Mouse (Mus musculus) C2C12 (cell line): ENCODE measurements at regions not wholly inside any gene's neighbourhood (a gene's known extent, or its start where the extent isn't known, plus 50 kb on each side); places are given as distances from the start of the nearest gene placed in this dataset.

Experiments
- H3K27me3 ChIP-seq: one replicate; pipeline ENCODE4 v1.6.1; 2011; ENCODE audit not compliant: control insufficient read depth, insufficient read depth, insufficient read length
- H3K36me3 ChIP-seq: one replicate; pipeline ENCODE4 v1.6.1; 2011; ENCODE audit not compliant: control insufficient read depth, insufficient read depth
- H3K4me3 ChIP-seq: one replicate; pipeline ENCODE4 v1.5.1; 2011; ENCODE audit warnings: mild to moderate bottlenecking, control low read depth; ENCODE audit not compliant: poor library complexity, insufficient read depth, severe bottlenecking
- H3K79me2 ChIP-seq: one replicate; pipeline ENCODE4 v1.6.1; 2011; ENCODE audit not compliant: control insufficient read depth, insufficient read depth
- H3K79me3 ChIP-seq: one replicate; pipeline ENCODE4 v1.6.1; 2011; ENCODE audit warnings: low read depth, control low read depth
- H3ac ChIP-seq: one replicate; pipeline ENCODE3; 2011; ENCODE audit warnings: low read depth; ENCODE audit not compliant: control insufficient read depth, insufficient read length
- CEBPB ChIP-seq: IDR thresholded peaks from one replicate; pipeline ENCODE4 v1.6.1; 2011; ENCODE audit warnings: low read depth, mild to moderate bottlenecking, control low read depth, moderate library complexity
- CTCF ChIP-seq: IDR thresholded peaks from one replicate; pipeline ENCODE4 v1.5.1; 2011; ENCODE audit not compliant: control insufficient read depth, insufficient read depth, insufficient read length
- FOSL1 ChIP-seq: IDR thresholded peaks from one replicate; pipeline ENCODE4 v1.8.0; 2011; ENCODE audit warnings: mild to moderate bottlenecking, low read length; ENCODE audit not compliant: poor library complexity, insufficient read depth, severe bottlenecking
- MAX ChIP-seq: IDR thresholded peaks from one replicate; pipeline ENCODE4 v1.6.1; 2011; ENCODE audit warnings: mild to moderate bottlenecking, control low read depth
- MYOD1 ChIP-seq: IDR thresholded peaks from one replicate; pipeline ENCODE4 v1.6.1; 2011; ENCODE audit warnings: low read depth; ENCODE audit not compliant: control insufficient read depth, insufficient read length
- MYOG ChIP-seq: IDR thresholded peaks from one replicate; pipeline ENCODE4 v1.6.1; 2011; ENCODE audit not compliant: control insufficient read depth, insufficient read length; ENCODE audit errors: extremely low read depth
- USF1 ChIP-seq: IDR thresholded peaks from one replicate; pipeline ENCODE4 v1.6.1; 2011; ENCODE audit warnings: low read depth, mild to moderate bottlenecking, control low read depth, moderate library complexity

DNA sequence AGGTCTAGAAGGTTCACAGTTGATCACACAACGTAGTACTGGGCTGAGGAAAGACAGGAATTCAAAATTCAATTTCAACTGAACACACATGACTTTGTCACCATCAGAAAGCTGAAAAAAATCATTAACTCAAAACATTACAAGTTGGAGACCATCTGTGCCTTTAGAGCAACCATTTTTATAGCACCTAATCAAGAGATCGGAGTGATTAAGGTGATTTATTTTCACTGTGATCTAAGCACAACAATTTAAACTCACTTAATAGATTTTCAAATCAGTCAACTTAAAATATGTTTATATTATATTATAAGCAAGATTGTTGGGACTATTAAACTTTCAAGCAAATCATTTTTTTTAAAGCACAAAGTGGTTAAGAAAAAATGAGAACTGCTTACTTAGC lies 165.7 kb downstream of the Tgfb2 start:
- no peak for TF ChIP-seq CTCF
- no peak for TF ChIP-seq MYOD1
- TF ChIP-seq FOSL1, result no peak
- TF ChIP-seq USF1, result no peak
- TF ChIP-seq CEBPB, result no peak
- TF ChIP-seq MAX, result no peak
- Histone ChIP-seq H3K4me3 (no peak overlapping the region), H3K27me3 (no peaks in the 10 kb centered on the region), H3ac (no peak overlapping the region), H3K36me3 (no peaks in the 10 kb centered on the region), H3K79me2 (no peaks in the 10 kb centered on the region), H3K79me3 (no peaks in the 10 kb centered on the region)

DNA sequence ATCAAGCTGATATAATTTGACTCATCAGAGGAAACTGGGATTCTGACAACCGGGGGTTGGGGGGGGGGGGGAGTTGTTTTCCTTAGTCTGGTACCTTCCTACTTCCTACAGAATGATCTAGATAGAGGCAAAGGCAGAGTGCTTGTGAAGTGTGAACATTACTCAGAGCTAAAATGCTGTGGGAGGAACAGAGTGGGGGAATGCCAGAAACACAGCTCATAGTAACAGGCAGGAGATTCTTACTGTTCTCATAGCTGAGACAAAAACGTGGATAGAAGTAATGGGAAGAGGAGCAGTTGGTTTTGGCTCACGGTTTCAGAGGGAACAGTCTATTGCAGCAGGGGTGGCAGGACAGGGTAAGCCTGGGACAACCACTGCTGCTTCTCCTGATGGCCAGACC lies 167.6 kb downstream of the Tgfb2 start:
- H3K79me3 ChIP-seq, result no peaks in the 10 kb centered on the region

DNA sequence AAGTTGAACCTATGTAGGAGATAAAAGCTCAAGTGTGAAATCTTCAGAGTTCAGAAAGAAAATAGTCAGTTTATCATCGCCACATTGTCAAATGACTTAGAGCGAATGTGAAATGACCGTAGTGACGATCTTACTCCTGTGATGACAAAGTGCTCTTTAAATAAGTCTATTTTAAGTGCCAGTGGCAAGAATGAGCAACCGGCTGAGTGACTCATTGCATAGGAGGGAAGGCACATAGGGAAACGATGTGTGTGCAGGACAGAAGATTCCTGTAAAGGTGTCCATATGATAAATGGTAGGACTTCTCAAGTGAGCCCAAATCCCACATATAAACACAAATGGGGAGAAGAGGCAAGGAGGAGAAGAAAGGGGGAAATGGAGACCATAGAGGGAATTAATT lies 189.8 kb downstream of the Tgfb2 start:
- Histone ChIP-seq H3K4me3 (no peak overlapping the region), H3K36me3 (no peaks in the 10 kb centered on the region), H3ac (no peak overlapping the region), H3K79me3 (no peaks in the 10 kb centered on the region), H3K79me2 (no peaks in the 10 kb centered on the region), H3K27me3 (no peaks in the 10 kb centered on the region)
- TF ChIP-seq CTCF (no peak), MYOG (no peak), MYOD1 (no peak), CEBPB (no peak), FOSL1 (no peak), USF1 (no peak), MAX (no peak)

More for the DNA sequence above, 167.6 kb downstream of the Tgfb2 start:
- Histone ChIP-seq H3ac (no peak overlapping the region), H3K27me3 (no peaks in the 10 kb centered on the region), H3K36me3 (no peaks in the 10 kb centered on the region), H3K79me2 (no peaks in the 10 kb centered on the region), H3K4me3 (no peak overlapping the region)
- TF ChIP-seq MYOG, result no peak
- TF ChIP-seq CTCF, result no peak
- TF ChIP-seq CEBPB, result no peak
- no peak for TF ChIP-seq FOSL1
- TF ChIP-seq USF1, result no peak
- TF ChIP-seq MYOD1, result no peak
- no peak for TF ChIP-seq MAX

DNA sequence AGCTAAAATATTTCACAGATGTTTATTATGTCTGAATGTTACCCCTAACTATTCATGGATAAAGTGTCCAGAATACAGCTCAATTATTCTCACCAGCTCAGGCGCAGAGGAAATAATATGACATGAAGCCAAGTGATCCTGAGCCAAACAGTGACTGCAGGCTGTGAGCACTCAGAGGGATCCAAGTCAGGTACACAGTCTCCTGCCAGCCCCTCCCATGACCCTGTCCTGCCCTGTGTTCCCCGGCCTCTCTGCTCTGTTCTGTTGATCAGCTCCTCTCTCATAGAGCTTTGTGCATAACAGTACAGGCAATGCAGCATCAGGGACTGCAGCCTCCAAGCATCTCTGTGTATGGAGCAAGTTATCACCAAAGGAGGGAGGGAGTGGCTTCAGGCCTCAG lies 190.7 kb downstream of the Tgfb2 start:
- H3ac ChIP-seq, result no peak overlapping the region
- TF ChIP-seq MAX, result no peak
- TF ChIP-seq CEBPB, result no peak
- TF ChIP-seq CTCF, result no peak
- no peak for TF ChIP-seq MYOG
- TF ChIP-seq FOSL1, result no peak
- no peak for TF ChIP-seq MYOD1
- TF ChIP-seq USF1, result no peak
- H3K79me3 ChIP-seq, result no peaks in the 10 kb centered on the region
- no peaks in the 10 kb centered on the region for H3K27me3 ChIP-seq
- H3K79me2 ChIP-seq, result no peaks in the 10 kb centered on the region
- no peaks in the 10 kb centered on the region for H3K36me3 ChIP-seq
- no peak overlapping the region for H3K4me3 ChIP-seq

DNA sequence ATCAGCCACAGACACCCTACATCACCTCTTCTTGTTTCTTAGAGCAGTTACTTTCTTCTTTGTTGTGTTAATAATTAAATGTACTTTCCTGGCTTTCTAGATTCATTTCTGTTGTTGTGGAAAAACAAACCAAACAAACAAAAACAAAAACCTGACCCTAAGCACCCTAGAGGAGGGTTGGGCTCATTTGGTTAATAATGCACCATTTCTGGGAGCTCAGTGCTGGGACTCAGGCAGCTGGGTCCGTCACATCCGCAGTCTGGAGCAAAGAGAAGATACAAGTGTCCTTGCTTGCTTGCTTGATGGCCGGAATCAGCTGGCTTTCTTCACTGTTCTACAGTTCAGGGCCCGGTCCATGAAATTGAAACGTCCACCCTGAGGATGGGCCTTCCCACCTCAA lies 191.9 kb downstream of the Tgfb2 start:
- no peaks in the 10 kb centered on the region for H3K36me3 ChIP-seq
- no peaks in the 10 kb centered on the region for H3K79me2 ChIP-seq
- H3K79me3 ChIP-seq, result no peaks in the 10 kb centered on the region
- no peaks in the 10 kb centered on the region for H3K27me3 ChIP-seq
- TF ChIP-seq CEBPB, result no peak
- H3K4me3 ChIP-seq, result no peak overlapping the region
- no peak overlapping the region for H3ac ChIP-seq

DNA sequence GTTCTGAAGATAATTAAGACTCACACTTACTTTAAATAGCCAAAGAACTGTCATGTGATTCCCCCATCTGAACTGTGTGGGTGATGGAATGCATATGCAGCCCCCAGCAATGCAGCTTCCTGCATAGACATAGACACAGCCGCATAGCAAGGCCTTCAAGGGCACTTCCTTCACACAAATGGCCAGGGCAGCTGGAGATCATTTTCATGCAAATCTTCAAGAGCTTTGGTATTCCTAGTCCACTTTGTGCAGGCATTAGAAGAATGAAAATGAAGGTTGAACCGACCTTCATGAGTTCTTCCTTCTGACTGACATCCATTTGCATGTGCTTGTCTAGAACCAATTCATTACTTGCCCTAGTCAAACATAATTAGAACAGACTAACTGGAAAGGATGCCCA lies 195.3 kb downstream of the Tgfb2 start:
- TF ChIP-seq USF1 (no peak), MYOD1 (no peak), CTCF (no peak), MYOG (no peak), FOSL1 (no peak), CEBPB (no peak), MAX (no peak)
- H3K79me3 ChIP-seq, result no peaks in the 10 kb centered on the region
- H3K36me3 ChIP-seq, result no peaks in the 10 kb centered on the region
- H3K27me3 ChIP-seq, result no peaks in the 10 kb centered on the region
- H3ac ChIP-seq, result no peak overlapping the region
- H3K79me2 ChIP-seq, result no peaks in the 10 kb centered on the region
- no peak overlapping the region for H3K4me3 ChIP-seq
